Mouse (Mus musculus): Measurements from ENCODE around the gene St7l.

The St7l gene

GRCm38 (mm10) chr3:104901154-104901553 is 37.3 kb downstream of the St7l start:
- no peak for DNase-seq (ENCODE audit: low spot score in 2 of 2)

GRCm38 (mm10) chr3:104905389-104905788 is 41.6 kb downstream of the St7l start:
- DNase-seq (ENCODE audit: low spot score in 2 of 2): no peak

- no peak for DNase-seq (ENCODE audit: low spot score in 2 of 2)
Measured at GRCm38 (mm10) chr3:104906007-104906406, 42.2 kb downstream of the St7l start.

- no peak for DNase-seq (ENCODE audit: low spot score in 2 of 2)
Measured at GRCm38 (mm10) chr3:104909195-104909594, 45.4 kb downstream of the St7l start.

- DNase-seq (ENCODE audit: low spot score in 2 of 2): no peak
Measured at GRCm38 (mm10) chr3:104914986-104915385, 51.2 kb downstream of the St7l start.

- no peak for DNase-seq (ENCODE audit: low spot score in 2 of 2)
Measured at GRCm38 (mm10) chr3:104929385-104929784, 65.6 kb downstream of the St7l start.

GRCm38 (mm10) chr3:104937728-104938305 is 74.0 kb downstream of the St7l start:
- DNase-seq (ENCODE audit: low spot score in 2 of 2): no peak

- DNase-seq (ENCODE audit: low spot score in 2 of 2): no peak
Measured at GRCm38 (mm10) chr3:104938327-104938726, 74.5 kb downstream of the St7l start.

- no peak for DNase-seq (ENCODE audit: low spot score in 2 of 2)
Measured at GRCm38 (mm10) chr3:104940691-104941090, 76.9 kb downstream of the St7l start.

GRCm38 (mm10) chr3:104942682-104943081 is 78.9 kb downstream of the St7l start:
- no peak for DNase-seq (ENCODE audit: low spot score in 2 of 2)

- DNase-seq (ENCODE audit: low spot score in 2 of 2): no peak
Measured at GRCm38 (mm10) chr3:104943333-104943732, 79.5 kb downstream of the St7l start.

GRCm38 (mm10) chr3:104944894-104945293 is 81.1 kb downstream of the St7l start:
- DNase-seq (ENCODE audit: low spot score in 2 of 2): no peak

- DNase-seq (ENCODE audit: low spot score in 2 of 2): no peak
Measured at GRCm38 (mm10) chr3:104950926-104951325, 87.1 kb downstream of the St7l start.

- DNase-seq (ENCODE audit: low spot score in 2 of 2): no peak
Measured at GRCm38 (mm10) chr3:104952891-104953670, 89.3 kb downstream of the St7l start.

- DNase-seq (ENCODE audit: low spot score in 2 of 2): no peak
Measured at GRCm38 (mm10) chr3:104954137-104954536, 90.3 kb downstream of the St7l start.

- no peak for DNase-seq (ENCODE audit: low spot score in 2 of 2)
Measured at GRCm38 (mm10) chr3:104954551-104954950, 90.7 kb downstream of the St7l start.

GRCm38 (mm10) chr3:104956131-104956581 is 92.4 kb downstream of the St7l start:
- DNase-seq (ENCODE audit: low spot score in 2 of 2): no peak

- no peak for DNase-seq (ENCODE audit: low spot score in 2 of 2)
Measured at GRCm38 (mm10) chr3:104960026-104961000, 96.5 kb downstream of the St7l start.

GRCm38 (mm10) chr3:104961066-104962059 is 97.6 kb downstream of the St7l start, which contains the start of gene Wnt2b:
Wnt2b (minus strand) TSS chr3:104961921.
- DNase-seq (ENCODE audit: low spot score in 2 of 2): no peak

- DNase-seq (ENCODE audit: low spot score in 2 of 2): no peak
Measured at GRCm38 (mm10) chr3:104962141-104962611, 98.4 kb downstream of the St7l start.

GRCm38 (mm10) chr3:104962866-104963265 is 99.1 kb downstream of the St7l start:
- DNase-seq (ENCODE audit: low spot score in 2 of 2): no peak

Data from spleen, postnatal 14 days (tissue).